Mouse (Mus musculus): ENCODE results near the gene Gm4969. TPM values are rescaled to one million over a fixed set of nuclear protein-coding genes. Genes with fewer than 3 reads are reported as not detected.

Gene Gm4969
- total RNA-seq, 2 experiments from 2014 or later: 0.33 to 0.71 TPM

- no peak for TF ChIP-seq CTCF (conservative IDR thresholded peaks at IDR 0.05)
Measured at GRCm38 (mm10) chr7:19129396-19129795, 11.2 kb upstream of the Gm4969 start.

DNA sequence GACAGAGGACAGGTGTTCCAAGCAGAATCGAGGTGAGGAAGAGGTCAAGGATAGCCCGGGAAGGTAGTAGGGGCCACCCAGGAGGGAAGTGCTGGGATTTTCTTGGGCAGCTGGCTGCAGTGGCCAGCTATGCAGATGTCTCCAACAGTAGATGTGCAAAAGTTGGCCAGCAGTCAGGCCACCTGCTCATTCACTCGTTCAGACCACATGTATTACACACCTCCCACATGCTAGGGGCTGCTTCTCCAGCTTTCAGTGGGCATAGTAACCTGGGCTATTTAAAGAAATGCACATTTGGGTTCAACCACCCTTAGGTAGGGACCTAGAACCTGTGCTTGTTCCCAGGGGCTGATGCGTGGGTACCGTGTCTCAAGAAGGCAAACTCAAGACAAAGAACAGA is 9.6 kb upstream of the Gm4969 start:
- no peak for TF ChIP-seq CTCF (conservative IDR thresholded peaks at IDR 0.05)
- no peak for DNase-seq (ENCODE audit: low spot score in 2 of 2)
- H3K4me3 ChIP-seq: no peak overlapping the region
- H3K27ac ChIP-seq: peak overlapping the region; percentile 23; the same call in 1 of the 2 replicates

More at GRCm38 (mm10) chr7:19129396-19129795, 11.2 kb upstream of the Gm4969 start:
- H3K4me3 ChIP-seq: no peak overlapping the region
- no peak for DNase-seq (ENCODE audit: low spot score in 2 of 2)
- H3K27ac ChIP-seq: no peak overlapping the region

- H3K27ac ChIP-seq: no peak overlapping the region
- no peak overlapping the region for H3K4me3 ChIP-seq
- TF ChIP-seq CTCF (conservative IDR thresholded peaks at IDR 0.05): no peak
- DNase-seq (ENCODE audit: low spot score in 2 of 2): no peak
Measured at GRCm38 (mm10) chr7:19124713-19125112, 6.5 kb upstream of the Gm4969 start.

DNA sequence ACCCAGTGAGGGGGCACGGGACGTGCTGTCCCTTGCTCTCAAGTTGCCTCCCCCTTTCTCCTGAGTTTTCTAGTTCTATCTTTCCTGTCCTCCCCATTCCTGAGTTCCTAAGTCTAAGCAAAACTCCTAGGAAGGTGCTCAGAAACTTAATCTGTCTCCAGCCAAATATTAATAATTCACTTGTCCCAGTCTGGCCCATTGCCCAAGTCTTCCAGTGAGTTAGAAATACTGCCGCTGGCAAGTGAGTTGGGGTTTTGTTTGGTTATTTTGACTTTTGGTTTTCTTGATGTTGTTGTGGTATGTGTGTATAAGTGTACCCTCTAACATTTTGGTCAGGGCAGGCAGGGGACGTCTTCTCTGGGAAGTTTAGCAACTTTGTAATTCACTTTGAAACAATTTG is 3.5 kb upstream of the Gm4969 start:
- Histone ChIP-seq H3K4me3 (no peak overlapping the region), H3K27ac (no peak overlapping the region)
- DNase-seq (ENCODE audit: low spot score in 2 of 2): no peak
- TF ChIP-seq CTCF (conservative IDR thresholded peaks at IDR 0.05): no peak

GRCm38 (mm10) chr7:19119631-19120429 is 1.7 kb upstream of the Gm4969 start, which contains the start of gene Fbxo46:
Gene Fbxo46 (plus strand): TSS chr7:19119859.
- Histone ChIP-seq H3K27ac (peak within 1 kb of the TSS; percentile 82), H3K4me3 (peak within 1 kb of the TSS; percentile 84)
- no peak for TF ChIP-seq CTCF (conservative IDR thresholded peaks at IDR 0.05)
- peak; percentile 94 to 99 for DNase-seq (ENCODE audit: low spot score in 2 of 2)

- TF ChIP-seq CTCF (conservative IDR thresholded peaks at IDR 0.05): no peak
- Histone ChIP-seq H3K27ac (no peak overlapping the region), H3K4me3 (0 out of 2 replicates have a peak overlapping the region, but pooled peaks have one; percentile 84)
- DNase-seq (ENCODE audit: low spot score in 2 of 2): no peak
Measured at GRCm38 (mm10) chr7:19119083-19119482, 915 bp upstream of the Gm4969 start.

DNA sequence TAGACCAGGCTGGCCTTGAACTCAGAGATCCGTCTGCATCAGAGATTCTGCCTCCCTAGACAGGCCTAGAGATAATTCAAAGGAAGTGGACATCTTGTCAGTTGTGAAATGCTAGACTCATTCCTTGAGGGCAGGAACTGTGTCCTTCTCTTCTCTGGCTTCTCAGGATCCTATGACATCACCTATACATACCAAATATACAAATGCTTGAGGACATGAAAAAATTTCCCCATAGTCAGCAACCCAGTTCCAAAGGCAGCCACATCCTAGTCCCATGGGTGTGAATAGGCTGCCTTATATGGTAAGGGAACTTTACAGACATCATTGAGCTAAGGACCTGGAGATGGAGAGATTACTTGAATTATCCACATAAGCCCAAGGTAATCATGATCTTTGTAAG is 8.6 kb downstream of the Gm4969 start:
- Histone ChIP-seq H3K4me3 (no peak overlapping the region), H3K27ac (no peak overlapping the region)
- TF ChIP-seq CTCF (conservative IDR thresholded peaks at IDR 0.05): no peak
- DNase-seq (ENCODE audit: low spot score in 2 of 2): no peak

DNA sequence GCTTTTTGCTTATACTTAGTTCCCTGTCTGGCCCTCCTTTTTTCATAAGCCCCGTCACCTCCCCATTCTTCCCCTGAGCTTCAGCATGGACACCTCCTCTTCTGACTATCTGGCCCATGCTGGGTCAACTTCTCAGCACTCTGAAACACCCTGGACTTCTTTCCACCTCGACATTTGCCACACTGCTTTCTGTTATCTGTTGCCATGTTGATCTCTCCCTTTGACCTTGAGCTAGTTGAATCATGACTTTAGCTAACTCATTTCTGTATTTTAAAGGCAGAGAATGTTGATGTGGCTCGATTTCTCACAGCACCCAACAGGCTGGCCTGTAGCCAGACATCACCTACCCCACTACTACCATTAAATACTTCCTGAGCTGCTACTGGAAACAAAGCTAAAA is 10.7 kb downstream of the Gm4969 start:
- Histone ChIP-seq H3K27ac (no peak overlapping the region), H3K4me3 (no peak overlapping the region)
- no peak for TF ChIP-seq CTCF (conservative IDR thresholded peaks at IDR 0.05)
- DNase-seq (ENCODE audit: low spot score in 2 of 2): no peak

DNA sequence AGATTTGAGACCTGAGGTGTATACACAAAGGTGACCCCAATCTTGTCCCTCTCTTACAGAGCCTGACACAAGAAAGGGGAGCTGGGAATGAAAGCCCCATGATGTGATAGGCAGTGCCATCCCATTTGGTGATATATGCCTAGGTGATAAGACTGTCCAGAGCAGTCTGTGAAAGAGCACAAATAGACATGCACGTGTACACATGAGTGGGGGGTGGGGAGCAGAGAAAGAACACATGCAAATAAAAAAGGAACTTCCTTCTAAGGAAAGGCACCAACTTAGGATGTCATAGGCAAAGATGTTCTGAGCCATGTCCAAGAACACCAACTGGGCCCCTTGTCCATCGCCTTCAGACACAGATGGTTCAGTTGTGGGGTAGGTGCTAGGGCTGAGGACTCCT is 13.7 kb downstream of the Gm4969 start:
- H3K4me3 ChIP-seq: no peak overlapping the region
- no peak for TF ChIP-seq CTCF (conservative IDR thresholded peaks at IDR 0.05)
- H3K27ac ChIP-seq: no peak overlapping the region
- no peak for DNase-seq (ENCODE audit: low spot score in 2 of 2)

DNA sequence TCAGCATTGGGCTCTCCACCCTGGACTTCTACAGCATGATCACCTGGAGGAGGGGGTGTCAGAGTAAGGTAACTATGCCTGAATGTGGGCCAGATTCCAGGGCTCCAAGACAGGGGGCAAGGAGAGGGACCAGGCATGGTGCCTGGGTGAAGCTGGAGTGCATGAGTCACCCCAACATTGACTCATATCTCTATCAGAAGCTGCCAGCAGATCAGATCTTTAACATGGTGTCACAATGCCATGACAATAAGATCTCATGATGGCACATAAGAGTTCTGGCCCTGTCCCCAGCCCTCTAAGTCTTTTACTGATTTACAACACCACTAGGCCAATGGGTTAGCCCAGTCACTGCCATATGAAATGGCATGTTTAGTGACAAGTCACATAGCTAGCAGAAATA is 14.4 kb downstream of the Gm4969 start:
- DNase-seq (ENCODE audit: low spot score in 2 of 2): no peak
- TF ChIP-seq CTCF (conservative IDR thresholded peaks at IDR 0.05): no peak
- Histone ChIP-seq H3K4me3 (no peak overlapping the region), H3K27ac (no peak overlapping the region)

GRCm38 (mm10) chr7:19100290-19100689 is 17.9 kb downstream of the Gm4969 start:
- H3K27ac ChIP-seq: no peak overlapping the region
- TF ChIP-seq CTCF (conservative IDR thresholded peaks at IDR 0.05): no peak
- H3K4me3 ChIP-seq: no peak overlapping the region
- no peak for DNase-seq (ENCODE audit: low spot score in 2 of 2)

DNA sequence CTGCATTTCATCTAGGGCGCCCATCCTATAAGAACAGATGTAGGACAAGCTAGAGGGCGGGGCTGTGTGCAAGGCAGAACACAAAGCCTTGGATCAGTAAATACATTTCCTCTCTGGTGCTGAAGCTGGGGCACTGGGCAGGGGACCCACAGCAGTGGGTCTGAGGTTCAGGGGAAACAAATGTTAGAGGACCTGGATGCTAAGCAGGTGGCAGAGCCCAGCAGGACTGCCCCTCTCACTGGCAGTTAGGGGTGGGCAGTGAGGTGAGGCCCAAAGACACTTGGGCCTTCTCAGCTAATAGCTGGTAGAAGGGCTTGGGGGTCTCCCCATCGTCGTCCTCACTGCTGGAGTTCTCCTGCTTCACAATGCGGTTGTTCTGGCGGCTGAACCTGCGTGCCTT is 19.4 kb downstream of the Gm4969 start:
- Histone ChIP-seq H3K27ac (no peak overlapping the region), H3K4me3 (no peak overlapping the region)
- no peak for TF ChIP-seq CTCF (conservative IDR thresholded peaks at IDR 0.05)
- DNase-seq (ENCODE audit: low spot score in 2 of 2): no peak

DNA sequence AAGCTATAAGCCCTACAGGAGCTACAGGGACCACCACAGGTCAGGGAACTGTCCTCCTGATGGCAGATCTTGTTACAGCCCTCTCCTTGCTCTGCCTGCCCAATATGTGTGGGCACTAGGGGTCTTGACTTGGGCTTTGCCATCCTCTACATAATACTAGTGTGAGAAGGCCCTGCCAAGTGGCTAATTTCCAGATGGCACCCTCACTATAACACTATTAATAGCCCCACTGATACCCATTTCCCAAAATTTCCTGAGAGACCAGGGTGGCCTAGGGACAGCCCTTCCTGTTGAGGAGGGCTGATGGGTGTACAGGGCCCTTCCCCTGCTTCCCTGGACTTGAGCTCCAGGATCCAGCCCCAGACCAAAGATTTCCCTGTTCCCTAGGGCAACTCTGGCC is 20.3 kb downstream of the Gm4969 start:
- TF ChIP-seq CTCF (conservative IDR thresholded peaks at IDR 0.05): no peak
- no peak overlapping the region for H3K4me3 ChIP-seq
- no peak overlapping the region for H3K27ac ChIP-seq
- no peak for DNase-seq (ENCODE audit: low spot score in 2 of 2)

DNA sequence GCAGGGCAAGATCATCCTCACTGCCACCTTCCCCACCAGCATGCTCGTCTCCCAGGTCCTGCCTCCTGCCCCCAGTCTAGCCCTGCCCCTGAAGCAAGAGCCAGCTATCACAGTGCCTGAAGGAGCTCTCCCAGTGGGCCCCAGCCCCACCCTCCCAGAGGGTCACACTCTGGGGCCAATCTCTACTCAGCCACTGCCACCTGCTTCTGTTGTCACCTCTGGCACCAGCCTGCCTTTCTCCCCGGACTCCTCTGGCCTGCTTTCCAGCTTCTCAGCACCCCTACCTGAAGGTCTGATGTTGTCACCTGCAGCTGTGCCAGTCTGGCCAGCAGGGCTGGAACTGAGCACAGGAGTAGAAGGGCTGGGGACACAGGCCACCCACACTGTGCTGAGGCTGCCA is 21.0 kb downstream of the Gm4969 start:
- TF ChIP-seq CTCF (conservative IDR thresholded peaks at IDR 0.05): no peak
- Histone ChIP-seq H3K4me3 (no peak overlapping the region), H3K27ac (no peak overlapping the region)
- DNase-seq (ENCODE audit: low spot score in 2 of 2): no peak

Measured in layer of hippocampus, adult 2 months (tissue).